Mouse (Mus musculus) hematopoietic multipotent progenitor cell, adult 10-12 weeks (in vitro differentiated cells): ENCODE data around the gene Usp25. TPM values are rescaled to one million over a fixed set of nuclear protein-coding genes. Genes with fewer than 3 reads are reported as not detected.

ENCODE experiments used
- polyA plus RNA-seq: library from polyadenylated mRNA; stranded (reverse); fragments of >175 nt; gene quantifications from 2 replicates; pipeline ENCODE4 v1.2.3, GENCODE M21; 2012; ENCODE audit warnings: low replicate concordance

The Usp25 gene
- 42.0 and 84.2 TPM in 2 replicates for polyA plus RNA-seq

GRCm38 (mm10) chr16:77013427-77014320, at the start of gene Usp25:
Gene Usp25, plus strand, starts transcription at chr16:77013706.

